Mouse (Mus musculus) heart, embryonic 10.5 days (tissue): Measurements from ENCODE around the gene Tmem210. TPM values are rescaled to one million over a fixed set of nuclear protein-coding genes. Genes with fewer than 3 reads are reported as not detected.

Experiments used
- polyA plus RNA-seq: library from polyadenylated mRNA; unstranded; fragments of >200 nt; fragmentation: Nextera tagmentation; extraction: Ambion mirVana; gene quantifications from 2 replicates; pipeline ENCODE4 v1.2.1, GENCODE M21; 2016

Gene Tmem210
- polyA plus RNA-seq, 1 experiment from 2014 or later, result not detected

Other genes starting within 250 kb of the Tmem210 start
- gene Nsmf, start 233.8 kb upstream of the Tmem210 start, polyA plus RNA-seq, result 52.2 and 53.2 TPM in 2 replicates
- 0.13 TPM in 1 of 2 replicates, not detected in the other for gene Entpd8, start 207.8 kb upstream of the Tmem210 start, polyA plus RNA-seq
- gene Noxa1, start 193.0 kb upstream of the Tmem210 start, polyA plus RNA-seq, result 0.14 TPM in 1 of 2 replicates, not detected in the other
- 5.7 and 5.9 TPM in 2 replicates for gene Nrarp, start 107.4 kb upstream of the Tmem210 start, polyA plus RNA-seq
- 7.7 and 8.4 TPM in 2 replicates for gene Tor4a, start 91.3 kb upstream of the Tmem210 start, polyA plus RNA-seq
- gene Nelfb, start 76.7 kb upstream of the Tmem210 start, polyA plus RNA-seq, result 90.9 and 99.8 TPM in 2 replicates
- 0.10 TPM in 1 of 2 replicates, not detected in the other for gene Stpg3, start 73.5 kb upstream of the Tmem210 start, polyA plus RNA-seq
- 0.92 TPM in 1 of 2 replicates, not detected in the other for gene Fam166a, start 69.4 kb upstream of the Tmem210 start, polyA plus RNA-seq
- gene Tubb4b, start 63.4 kb upstream of the Tmem210 start, polyA plus RNA-seq, result 544 and 610 TPM in 2 replicates
- gene Slc34a3, start 53.8 kb upstream of the Tmem210 start, polyA plus RNA-seq, result not detected in 2 replicates
- gene Rnf224, start 51.4 kb upstream of the Tmem210 start, polyA plus RNA-seq, result 0.08 TPM in 1 of 2 replicates, not detected in the other
- gene Rnf208, start 45.9 kb upstream of the Tmem210 start, polyA plus RNA-seq, result 6.4 and 9.1 TPM in 2 replicates
- gene Cysrt1, start 45.7 kb upstream of the Tmem210 start, polyA plus RNA-seq, result not detected in 2 replicates
- gene AL732309.1, start 41.3 kb upstream of the Tmem210 start, polyA plus RNA-seq, result 4.0 and 6.0 TPM in 2 replicates
- gene Tmem203, start 32.7 kb upstream of the Tmem210 start, polyA plus RNA-seq, result 17.1 and 19.0 TPM in 2 replicates
- 5.1 and 6.4 TPM in 2 replicates for gene Tprn, start 25.5 kb upstream of the Tmem210 start, polyA plus RNA-seq
- gene Ssna1, start 15.7 kb upstream of the Tmem210 start, polyA plus RNA-seq, result 164 and 199 TPM in 2 replicates
- gene Anapc2, start 15.7 kb upstream of the Tmem210 start, polyA plus RNA-seq, result 101 and 113 TPM in 2 replicates
- not detected in 2 replicates for gene Lrrc26, start 1.8 kb downstream of the Tmem210 start, polyA plus RNA-seq
- 0.93 TPM in 1 of 2 replicates, not detected in the other for gene Grin1, start 31.0 kb downstream of the Tmem210 start, polyA plus RNA-seq
- 31.7 and 52.3 TPM in 2 replicates for gene Man1b1, start 44.2 kb downstream of the Tmem210 start, polyA plus RNA-seq
- 12.9 and 19.1 TPM in 2 replicates for gene Dpp7, start 68.2 kb downstream of the Tmem210 start, polyA plus RNA-seq
- gene Uap1l1, start 77.5 kb downstream of the Tmem210 start, polyA plus RNA-seq, result 9.5 and 12.7 TPM in 2 replicates
- gene Sapcd2, start 84.2 kb downstream of the Tmem210 start, polyA plus RNA-seq, result 26.8 and 31.8 TPM in 2 replicates
- not detected in 2 replicates for gene Entpd2, start 107.7 kb downstream of the Tmem210 start, polyA plus RNA-seq
- 14.6 and 16.5 TPM in 2 replicates for gene Npdc1, start 111.2 kb downstream of the Tmem210 start, polyA plus RNA-seq
- gene Fut7, start 135.1 kb downstream of the Tmem210 start, polyA plus RNA-seq, result not detected in 2 replicates
- gene Abca2, start 140.6 kb downstream of the Tmem210 start, polyA plus RNA-seq, result 3.5 and 4.7 TPM in 2 replicates
- 0.69 and 1.1 TPM in 2 replicates for gene Clic3, start 168.7 kb downstream of the Tmem210 start, polyA plus RNA-seq
- 15.6 and 17.7 TPM in 2 replicates for gene Paxx, start 172.9 kb downstream of the Tmem210 start, polyA plus RNA-seq
- 0.18 and 0.32 TPM in 2 replicates for gene Ptgds, start 181.9 kb downstream of the Tmem210 start, polyA plus RNA-seq
- not detected in 2 replicates for gene Lcn12, start 205.8 kb downstream of the Tmem210 start, polyA plus RNA-seq
- gene Fbxw5, start 212.6 kb downstream of the Tmem210 start, polyA plus RNA-seq, result 86.0 and 92.1 TPM in 2 replicates
- 4.2 and 6.0 TPM in 2 replicates for gene C8g, start 213.6 kb downstream of the Tmem210 start, polyA plus RNA-seq